ENCODE assay signal across 15 mouse cellular contexts in genomic region chr13:37512781-37513180, GRCm38 (mm10).
DNase-seq lines count a peak whose midpoint lies in the region; ATAC-seq and TF ChIP-seq lines count a peak whose summit lies in the region.
"Had no signal": no experiment of that assay in that cellular context is flagged by ENCODE, and none has a peak within 500 bp of the region (broad histone marks: within the 10 kb centered on the region; RNA-seq: fewer than 3 reads in every experiment).

No protein-coding gene starts in this region.

- H3K36me3 ChIP-seq in kidney, adult 2 months (ENCODE audit: control insufficient read depth, insufficient read depth, low read length) = no peaks in the 10 kb centered on the region
- no peaks in the 10 kb centered on the region for H3K36me3 ChIP-seq in kidney, embryonic 14.5 days (ENCODE audit: control insufficient read depth, insufficient read depth, low read length)
- H3K36me3 ChIP-seq in midbrain, embryonic 10.5 days = no peaks in the 10 kb centered on the region
- no peaks in the 10 kb centered on the region for H3K36me3 ChIP-seq in midbrain, embryonic 14.5 days (ENCODE audit: control insufficient read depth, insufficient read depth, low read length)
- no peaks in the 10 kb centered on the region for H3K36me3 ChIP-seq in small intestine, adult 2 months (ENCODE audit: control insufficient read depth, insufficient read depth, low read length)
- H3K36me3 ChIP-seq: embryonic facial prominence, embryonic 12.5 days; liver, embryonic 13.5 days had no signal

- H3K4me3 ChIP-seq in kidney, adult 2 months (ENCODE audit: insufficient read depth, low read depth, low read length) = no peak overlapping the region
- H3K4me3 ChIP-seq in kidney, embryonic 14.5 days (ENCODE audit: low read length) = no peak overlapping the region
- no peak overlapping the region for H3K4me3 ChIP-seq in midbrain, embryonic 10.5 days
- H3K4me3 ChIP-seq in midbrain, embryonic 14.5 days (replicated peaks; ENCODE audit: low read depth, low read length) = no peak overlapping the region
- H3K4me3 ChIP-seq in small intestine, adult 2 months (ENCODE audit: low read depth, low read length) = no peak overlapping the region
- H3K4me3 ChIP-seq: embryonic facial prominence, embryonic 12.5 days; liver, embryonic 13.5 days had no signal

- H3K27me3 ChIP-seq in kidney, adult 2 months (replicated peaks; ENCODE audit: control insufficient read depth, insufficient read depth, low read length) = no peaks in the 10 kb centered on the region
- no peaks in the 10 kb centered on the region for H3K27me3 ChIP-seq in kidney, embryonic 14.5 days (ENCODE audit: control insufficient read depth, insufficient read depth, low read length)
- peaks cover 73% of the 10 kb centered on the region for H3K27me3 ChIP-seq in midbrain, embryonic 10.5 days (ENCODE audit: low read depth, poor library complexity, severe bottlenecking)
- 0 out of 2 replicates have a peak, but pooled peaks cover 4% of the 10 kb centered on the region for H3K27me3 ChIP-seq in midbrain, embryonic 14.5 days (ENCODE audit: control insufficient read depth, insufficient read depth, low read length)
- no peaks in the 10 kb centered on the region for H3K27me3 ChIP-seq in small intestine, adult 2 months (ENCODE audit: control insufficient read depth, insufficient read depth, low read length)
- H3K27me3 ChIP-seq: embryonic facial prominence, embryonic 12.5 days; liver, embryonic 13.5 days; Patski had no signal

- WGBS in kidney, adult 2 months = 26% methylated on average over 3 of the region's 3 CpGs
- WGBS in kidney, embryonic 14.5 days = 73% methylated on average over 3 of the region's 3 CpGs
- WGBS in midbrain, embryonic 10.5 days = 80% methylated on average over 3 of the region's 3 CpGs
- 81% methylated on average over 3 of the region's 3 CpGs for WGBS in midbrain, embryonic 14.5 days
- 12% methylated on average over 3 of the region's 3 CpGs for WGBS in small intestine, adult 2 months

- TF ChIP-seq CTCF in kidney, adult 2 months (conservative IDR thresholded peaks at IDR 0.05; ENCODE audit: insufficient read depth, insufficient read length, low read depth, low read length) = no peak
- no peak for TF ChIP-seq CTCF in small intestine, adult 2 months (IDR thresholded peaks at IDR 0.05; ENCODE audit: extremely low read depth, insufficient read length, insufficient replicate concordance, low read depth, low read length)

- no peak for ATAC-seq in kidney, embryonic 14.5 days (ENCODE audit: low FRiP score, low TSS enrichment)
- ATAC-seq in midbrain, embryonic 14.5 days (ENCODE audit: low FRiP score, low TSS enrichment) = no peak
- ATAC-seq: intestine, postnatal 0 days; Patski had no signal

- H3K27ac ChIP-seq in kidney, adult 2 months (ENCODE audit: insufficient read depth, low read depth, low read length) = peak overlapping the region; percentile 37
- no peak overlapping the region; the same call in 1 of the 2 replicates for H3K27ac ChIP-seq in kidney, embryonic 14.5 days (ENCODE audit: low read depth, low read length)
- peak overlapping the region; percentile 42; the same call in 1 of the 2 replicates for H3K27ac ChIP-seq in midbrain, embryonic 10.5 days (replicated peaks)
- H3K27ac ChIP-seq in midbrain, embryonic 14.5 days (replicated peaks; ENCODE audit: low read depth, low read length) = no peak overlapping the region
- peak overlapping the region; percentile 11; the same call in 1 of the 2 replicates for H3K27ac ChIP-seq in small intestine, adult 2 months (ENCODE audit: insufficient read depth, low read depth, low read length)
- H3K27ac ChIP-seq: liver, embryonic 13.5 days had no signal

- peaks cover 28% of the 10 kb centered on the region for H3K4me1 ChIP-seq in kidney, adult 2 months (ENCODE audit: control insufficient read depth, insufficient read depth, low read length)
- H3K4me1 ChIP-seq in kidney, embryonic 14.5 days (ENCODE audit: control insufficient read depth, insufficient read depth, low read length) = peaks cover 24% of the 10 kb centered on the region
- H3K4me1 ChIP-seq in midbrain, embryonic 10.5 days = peaks cover 53% of the 10 kb centered on the region
- peaks cover 28% of the 10 kb centered on the region for H3K4me1 ChIP-seq in midbrain, embryonic 14.5 days (ENCODE audit: control insufficient read depth, insufficient read depth, low read length)
- peaks cover 35% of the 10 kb centered on the region for H3K4me1 ChIP-seq in small intestine, adult 2 months (ENCODE audit: control insufficient read depth, insufficient read depth, insufficient read length, low read length)

- H3K9me3 ChIP-seq in kidney, embryonic 14.5 days (ENCODE audit: control insufficient read depth, low read length) = no peaks in the 10 kb centered on the region
- H3K9me3 ChIP-seq in midbrain, embryonic 10.5 days (replicated peaks) = no peaks in the 10 kb centered on the region
- H3K9me3 ChIP-seq in midbrain, embryonic 14.5 days (ENCODE audit: control insufficient read depth, low read length) = no peaks in the 10 kb centered on the region
- H3K9me3 ChIP-seq: embryonic facial prominence, embryonic 12.5 days; liver, embryonic 13.5 days had no signal

- H3K4me2 ChIP-seq in kidney, embryonic 14.5 days (replicated peaks; ENCODE audit: low read depth, low read length) = no peak overlapping the region
- no peak overlapping the region for H3K4me2 ChIP-seq in midbrain, embryonic 14.5 days (ENCODE audit: low read length)
- H3K4me2 ChIP-seq: embryonic facial prominence, embryonic 12.5 days; liver, embryonic 13.5 days had no signal

- no peak for TF ChIP-seq POLR2A in kidney, adult 2 months (IDR thresholded peaks at IDR 0.05; ENCODE audit: low read depth, low read length)
- no peak for TF ChIP-seq POLR2A in small intestine, adult 2 months (IDR thresholded peaks at IDR 0.05; ENCODE audit: low read depth, low read length)

- no peak overlapping the region for H3K9ac ChIP-seq in kidney, embryonic 14.5 days (ENCODE audit: low read depth, low read length)
- H3K9ac ChIP-seq in midbrain, embryonic 14.5 days (replicated peaks; ENCODE audit: low read length) = no peak overlapping the region
- H3K9ac ChIP-seq: embryonic facial prominence, embryonic 12.5 days; liver, embryonic 13.5 days had no signal

- DNase-seq in heart, adult 11 months = peak; percentile 31
- no peak for DNase-seq in heart, adult 9 months (ENCODE audit: low spot score in 2 of 2)
- DNase-seq in kidney, adult 2 months = peak; percentile 54
- no peak for DNase-seq in midbrain, embryonic 10.5 days (ENCODE audit: low spot score)
- DNase-seq in midbrain, embryonic 14.5 days = no peak
- DNase-seq: B cell, adult 2 months; cerebellum, adult 11 months; left cerebral cortex, postnatal 4 days; liver, embryonic 13.5 days; thymus, postnatal 4 days had no signal

Comparison
In these comparisons a context has a peak if more than half of its experiments do, and no peak if none do; other contexts are left out.
1. DNase-seq: peak in heart, adult 11 months (single experiment) and kidney, adult 2 months (single experiment); none in heart, adult 9 months (0 of 2), midbrain, embryonic 10.5 days (single experiment) and midbrain, embryonic 14.5 days (single experiment).
2. H3K27ac ChIP-seq: peak in kidney, adult 2 months (single experiment), midbrain, embryonic 10.5 days (single experiment) and small intestine, adult 2 months (single experiment); none in kidney, embryonic 14.5 days (single experiment) and midbrain, embryonic 14.5 days (single experiment).